Mouse (Mus musculus): ENCODE results near the gene Pbld1.
A peak's percentile ranks its signal among the peaks of the same experiment; 100 is the strongest.

Gene Pbld1

GRCm38 (mm10) chr10:63059862-63060261, at the start of gene Pbld1:
TSS of gene Pbld1 (plus strand) at chr10:63060162.
- no peak for ATAC-seq (ENCODE audit: insufficient number of reproducible peaks, low FRiP score, low TSS enrichment)

- ATAC-seq (ENCODE audit: insufficient number of reproducible peaks, low FRiP score, low TSS enrichment) = no peak
These were observed 49.7 kb upstream of the Pbld1 start for GRCm38 (mm10) chr10:63010268-63010667.

GRCm38 (mm10) chr10:63011556-63011955, 48.4 kb upstream of the Pbld1 start:
- ATAC-seq (ENCODE audit: insufficient number of reproducible peaks, low FRiP score, low TSS enrichment) = peak; percentile 58

- no peak for ATAC-seq (ENCODE audit: insufficient number of reproducible peaks, low FRiP score, low TSS enrichment)
These were observed 46.5 kb upstream of the Pbld1 start for GRCm38 (mm10) chr10:63013476-63013875.

- ATAC-seq (ENCODE audit: insufficient number of reproducible peaks, low FRiP score, low TSS enrichment) = no peak
These were observed 45.8 kb upstream of the Pbld1 start for GRCm38 (mm10) chr10:63014168-63014567.

GRCm38 (mm10) chr10:63019304-63019703, 40.7 kb upstream of the Pbld1 start:
- ATAC-seq (ENCODE audit: insufficient number of reproducible peaks, low FRiP score, low TSS enrichment) = no peak

GRCm38 (mm10) chr10:63021702-63022101, 38.3 kb upstream of the Pbld1 start:
- ATAC-seq (ENCODE audit: insufficient number of reproducible peaks, low FRiP score, low TSS enrichment) = no peak

GRCm38 (mm10) chr10:63022541-63023120, 37.3 kb upstream of the Pbld1 start:
- no peak for ATAC-seq (ENCODE audit: insufficient number of reproducible peaks, low FRiP score, low TSS enrichment)

GRCm38 (mm10) chr10:63023121-63023748, 36.7 kb upstream of the Pbld1 start:
- ATAC-seq (ENCODE audit: insufficient number of reproducible peaks, low FRiP score, low TSS enrichment) = peak; percentile 72

- ATAC-seq (ENCODE audit: insufficient number of reproducible peaks, low FRiP score, low TSS enrichment) = peak; percentile 84
These were observed 36.0 kb upstream of the Pbld1 start, which contains the start of the genes Hnrnph3 and Pbld2 for GRCm38 (mm10) chr10:63023749-63024579. TSS of gene Hnrnph3 (minus strand) at chr10:63024217. TSS of gene Pbld2 (plus strand) at chr10:63024315.

GRCm38 (mm10) chr10:63024580-63024910, 35.4 kb upstream of the Pbld1 start:
- ATAC-seq (ENCODE audit: insufficient number of reproducible peaks, low FRiP score, low TSS enrichment) = peak; percentile 71; the same call in 1 of the 2 replicates

- no peak for ATAC-seq (ENCODE audit: insufficient number of reproducible peaks, low FRiP score, low TSS enrichment)
These were observed 34.9 kb upstream of the Pbld1 start for GRCm38 (mm10) chr10:63025016-63025415.

- ATAC-seq (ENCODE audit: insufficient number of reproducible peaks, low FRiP score, low TSS enrichment) = no peak
These were observed 34.4 kb upstream of the Pbld1 start for GRCm38 (mm10) chr10:63025491-63026011.

GRCm38 (mm10) chr10:63026156-63026794, 33.7 kb upstream of the Pbld1 start:
- ATAC-seq (ENCODE audit: insufficient number of reproducible peaks, low FRiP score, low TSS enrichment) = no peak

- ATAC-seq (ENCODE audit: insufficient number of reproducible peaks, low FRiP score, low TSS enrichment) = no peak
These were observed 33.2 kb upstream of the Pbld1 start for GRCm38 (mm10) chr10:63026795-63027160.

- no peak for ATAC-seq (ENCODE audit: insufficient number of reproducible peaks, low FRiP score, low TSS enrichment)
These were observed 32.4 kb upstream of the Pbld1 start for GRCm38 (mm10) chr10:63027376-63028161.

GRCm38 (mm10) chr10:63028396-63028795, 31.6 kb upstream of the Pbld1 start:
- ATAC-seq (ENCODE audit: insufficient number of reproducible peaks, low FRiP score, low TSS enrichment) = no peak

- ATAC-seq (ENCODE audit: insufficient number of reproducible peaks, low FRiP score, low TSS enrichment) = no peak
These were observed 27.7 kb upstream of the Pbld1 start for GRCm38 (mm10) chr10:63032267-63032666.

- no peak for ATAC-seq (ENCODE audit: insufficient number of reproducible peaks, low FRiP score, low TSS enrichment)
These were observed 27.0 kb upstream of the Pbld1 start for GRCm38 (mm10) chr10:63032956-63033355.
